8 mouse cellular contexts compared by ENCODE assay signal in the genomic region with DNA sequence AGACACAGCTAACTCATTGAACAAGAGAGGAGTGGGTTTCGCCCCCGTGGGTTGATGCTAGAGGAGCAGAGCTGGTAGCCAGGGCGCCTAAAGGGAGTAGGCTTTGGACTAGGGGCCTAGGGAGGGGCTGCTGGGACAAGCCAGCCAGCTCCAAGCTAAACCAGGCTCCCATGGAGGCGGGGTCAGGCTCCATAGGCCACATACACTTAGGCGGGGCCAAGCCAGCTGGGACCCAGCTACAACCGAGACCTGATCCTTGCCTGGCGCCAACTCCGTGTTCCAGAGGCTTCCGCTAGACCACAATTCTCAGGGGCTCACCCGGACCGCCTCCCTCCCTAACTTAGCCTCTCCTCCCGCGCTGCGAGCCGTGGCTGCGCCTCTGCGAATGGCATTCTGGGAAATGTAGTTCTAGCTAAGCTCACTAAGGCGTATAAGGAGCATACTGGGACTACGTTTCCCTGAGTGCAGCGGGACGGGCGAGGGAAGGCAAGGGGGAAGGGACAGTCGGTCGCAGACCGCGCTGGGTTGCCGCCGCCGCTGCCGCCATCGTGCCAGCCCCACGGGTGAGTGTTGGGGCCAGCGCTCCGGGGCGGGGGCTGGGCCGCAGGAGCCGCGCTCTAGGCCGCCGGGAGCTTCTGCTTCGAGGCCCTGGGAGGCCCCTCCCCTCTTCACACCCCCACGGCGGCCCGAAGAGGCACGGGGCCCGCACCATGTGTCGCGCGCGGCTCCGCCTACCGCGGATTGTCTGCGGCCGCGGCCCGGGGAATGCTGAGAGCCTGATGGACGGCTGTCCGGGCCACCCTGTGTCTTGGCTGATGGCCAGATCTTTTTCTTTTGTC. TPM values are rescaled to one million over a fixed set of nuclear protein-coding genes. Genes with fewer than 3 reads are reported as not detected.
DNase-seq lines count a peak whose midpoint lies in the region; ATAC-seq and TF ChIP-seq lines count a peak whose summit lies in the region.

A gene (plus strand): TSS at position 438 of the 839 bp plus-strand sequence.

- peak within 1 kb of the TSS; percentile 95 for H3K4me3 ChIP-seq in gastrocnemius, adult 2 months
- H3K4me3 ChIP-seq in hindbrain, postnatal 0 days (ENCODE audit: low read length) = peak within 1 kb of the TSS; percentile 95
- peak within 1 kb of the TSS; percentile 95 for H3K4me3 ChIP-seq in left cerebral cortex, adult 2 months

- H3K9ac ChIP-seq in hindbrain, postnatal 0 days (replicated peaks; ENCODE audit: low read length) = peak within 1 kb of the TSS; percentile 98

- H3K4me2 ChIP-seq in hindbrain, postnatal 0 days (ENCODE audit: low read depth, low read length) = peak within 1 kb of the TSS; percentile 87

- H3K9me3 ChIP-seq in hindbrain, postnatal 0 days (ENCODE audit: low read length) = no peaks in the 10 kb centered on the region

- WGBS in hindbrain, postnatal 0 days = under 1% methylated on average over 59 of the region's 59 CpGs

- peaks cover 26% of the 10 kb centered on the region for H3K4me1 ChIP-seq in hindbrain, postnatal 0 days (ENCODE audit: insufficient read depth, low read length)

- intact Hi-C loops in gastrocnemius, adult 2 months (cut with DNase I) = no loop called here
- intact Hi-C loops in left cerebral cortex, adult 2 months (cut with DNase I) = no loop called here

- peak within 1 kb of the TSS; percentile 94 for H3K27ac ChIP-seq in gastrocnemius, adult 2 months
- H3K27ac ChIP-seq in hindbrain, postnatal 0 days = peak within 1 kb of the TSS; percentile 92
- peak within 1 kb of the TSS; percentile 94 for H3K27ac ChIP-seq in left cerebral cortex, adult 2 months

- H3K36me3 ChIP-seq in hindbrain, postnatal 0 days (ENCODE audit: insufficient read depth, low read length) = no peaks in the 10 kb centered on the region

- peak; percentile 92 for ATAC-seq in common myeloid progenitor, adult 5-6 weeks (replicated peaks; ENCODE audit: low read depth, poor library complexity, severe bottlenecking)
- peak; percentile 97 for ATAC-seq in hindbrain, postnatal 0 days
- peak; percentile 89 for ATAC-seq in megakaryocyte, adult 5-6 weeks (ENCODE audit: poor library complexity, severe bottlenecking)

- H3K27me3 ChIP-seq in hindbrain, postnatal 0 days (ENCODE audit: insufficient read depth, low read length) = no peaks in the 10 kb centered on the region

- no peak for TF ChIP-seq CTCF in gastrocnemius, adult 2 months (IDR thresholded peaks at IDR 0.05)
- TF ChIP-seq CTCF in hindbrain, postnatal 0 days (IDR thresholded peaks at IDR 0.05; ENCODE audit: low read depth) = no peak
- TF ChIP-seq CTCF in left cerebral cortex, adult 2 months (IDR thresholded peaks at IDR 0.05) = no peak

- peak; percentile 100 for DNase-seq in ZHBTc4 (ENCODE audit: low read depth, low spot score)
- peak; percentile 97 for DNase-seq in gastrocnemius, adult 2 months
- DNase-seq in hindbrain, postnatal 0 days (ENCODE audit: low spot score) = peak; percentile 99
- DNase-seq in left cerebral cortex, adult 2 months (ENCODE audit: extremely low spot score in 1 of 2, low spot score in 2 of 2) = peak; percentile 89 to 92
- peak; percentile 92 to 93 for DNase-seq in right cerebral cortex, adult 2 months (ENCODE audit: low spot score in 2 of 2)
- DNase-seq in urinary bladder, postnatal 14 days (ENCODE audit: low spot score) = peak; percentile 95

RNA-seq across cellular contexts. Expression of the gene that starts here (rescaled TPM):
- total RNA-seq in common myeloid progenitor, adult 5-6 weeks (2017) = 50.5 and 55.0 TPM in 2 replicates
- total RNA-seq in gastrocnemius, adult 2 months (2021) = 10 to 100 TPM; 39.2 to 43.4 TPM
- 20.1 and 49.6 TPM in 2 replicates for total RNA-seq in hindbrain, postnatal 0 days (2014; rRNA removed)
- polyA plus RNA-seq in hindbrain, postnatal 0 days (2015; fragmentation: Nextera tagmentation; extraction: Ambion mirVana) = 119 and 158 TPM in 2 replicates
- total RNA-seq in left cerebral cortex, adult 2 months (2021) = 10 to 100 TPM; 29.4 to 32.8 TPM
- 103 and 117 TPM in 2 replicates for total RNA-seq in megakaryocyte, adult 5-6 weeks (2015)
- total RNA-seq in megakaryocyte, adult 5-6 weeks (2017) = 40.9 and 54.5 TPM in 2 replicates

Comparison
In these comparisons a context has a peak if more than half of its experiments do, and no peak if none do; other contexts are left out.
1. Peak in every context shown above with its lines: DNase-seq, ATAC-seq, H3K4me3 ChIP-seq and H3K27ac ChIP-seq.